Comparison of ENCODE assay signal across 9 mouse cellular contexts in the genomic region with DNA sequence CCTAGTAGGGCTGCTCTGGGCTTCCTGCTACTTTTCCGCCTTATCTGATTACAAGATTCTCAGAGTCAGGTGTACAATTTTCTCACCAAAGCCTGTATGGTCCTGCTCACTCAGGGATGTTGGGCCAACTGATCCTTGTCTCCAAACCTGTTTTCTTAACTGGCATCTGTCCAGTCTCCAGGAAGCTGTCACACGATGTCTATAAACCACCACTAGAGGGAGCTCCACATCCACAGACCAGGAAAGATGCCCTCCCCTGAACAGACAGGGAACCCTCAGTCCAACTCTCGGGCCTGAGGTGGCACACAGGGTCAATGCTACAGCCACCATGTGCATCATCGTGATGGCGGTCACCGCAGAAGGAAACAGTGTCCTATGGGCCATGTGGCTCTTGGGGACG. TPM values are rescaled to one million over a fixed set of nuclear protein-coding genes. Genes with fewer than 3 reads are reported as not detected.
DNase-seq lines count a peak whose midpoint lies in the region; ATAC-seq and TF ChIP-seq lines count a peak whose summit lies in the region.
"Had no signal": no experiment of that assay in that cellular context is flagged by ENCODE, and none has a peak within 500 bp of the region (broad histone marks: within the 10 kb centered on the region; RNA-seq: fewer than 3 reads in every experiment).

No protein-coding gene starts in this region.

- peak; percentile 50 for DNase-seq in kidney, adult 11 months
- peak; percentile 62 for DNase-seq in adrenal gland, postnatal 10 days
- peak; percentile 84 for DNase-seq in embryo, embryonic 11 days
- peak; percentile 70 for DNase-seq in heart, postnatal 4 days
- DNase-seq in layer of hippocampus, adult 9-10 months (ENCODE audit: low spot score), result peak; percentile 60

- 0 out of 2 replicates have a peak, but pooled peaks cover 4% of the 10 kb centered on the region for H3K27me3 ChIP-seq in kidney, embryonic 15.5 days
- no peaks in the 10 kb centered on the region for H3K27me3 ChIP-seq in small intestine, adult 2 months (ENCODE audit: control insufficient read depth, insufficient read depth, low read length)

- no peak overlapping the region for H3K9ac ChIP-seq in kidney, embryonic 15.5 days

- H3K9me3 ChIP-seq in kidney, embryonic 15.5 days (replicated peaks), result no peaks in the 10 kb centered on the region
- H3K9me3 ChIP-seq: embryonic facial prominence, embryonic 13.5 days had no signal

- no peak overlapping the region for H3K27ac ChIP-seq in kidney, embryonic 15.5 days
- H3K27ac ChIP-seq in small intestine, adult 2 months (ENCODE audit: insufficient read depth, low read depth, low read length), result no peak overlapping the region
- H3K27ac ChIP-seq: embryonic facial prominence, embryonic 13.5 days had no signal

- H3K4me1 ChIP-seq in kidney, embryonic 15.5 days, result no peaks in the 10 kb centered on the region
- H3K4me1 ChIP-seq in small intestine, adult 2 months (ENCODE audit: control insufficient read depth, insufficient read depth, insufficient read length, low read length), result no peaks in the 10 kb centered on the region
- H3K4me1 ChIP-seq: embryonic facial prominence, embryonic 13.5 days had no signal

- no peak overlapping the region for H3K4me2 ChIP-seq in kidney, embryonic 15.5 days
- H3K4me2 ChIP-seq: embryonic facial prominence, embryonic 13.5 days had no signal

- 26% methylated on average over 7 of the region's 7 CpGs for WGBS in kidney, embryonic 15.5 days
- WGBS in small intestine, adult 2 months, result 23% methylated on average over 7 of the region's 7 CpGs

- H3K36me3 ChIP-seq in kidney, embryonic 15.5 days, result no peaks in the 10 kb centered on the region
- H3K36me3 ChIP-seq in small intestine, adult 2 months (ENCODE audit: control insufficient read depth, insufficient read depth, low read length), result no peaks in the 10 kb centered on the region
- H3K36me3 ChIP-seq: embryonic facial prominence, embryonic 13.5 days had no signal

- no peak; the same call in 1 of the 2 replicates for ATAC-seq in kidney, embryonic 15.5 days (replicated peaks; ENCODE audit: low FRiP score)
- ATAC-seq in megakaryocyte progenitor cell, adult 5-6 weeks (replicated peaks; ENCODE audit: poor library complexity), result peak; percentile 79

- TF ChIP-seq CTCF in small intestine, adult 2 months (IDR thresholded peaks at IDR 0.05; ENCODE audit: extremely low read depth, insufficient read length, insufficient replicate concordance, low read depth, low read length), result peak; percentile 91; the same call in 1 of the 2 replicates

- no peak overlapping the region for H3K4me3 ChIP-seq in kidney, embryonic 15.5 days (replicated peaks)
- H3K4me3 ChIP-seq in small intestine, adult 2 months (ENCODE audit: low read depth, low read length), result no peak overlapping the region
- H3K4me3 ChIP-seq: embryonic facial prominence, embryonic 13.5 days had no signal

- no peak for TF ChIP-seq POLR2A in small intestine, adult 2 months (IDR thresholded peaks at IDR 0.05; ENCODE audit: low read depth, low read length)

RNA-seq across cellular contexts. Expression of gene Sec13, which starts 21.1 kb away (rescaled TPM):
- polyA plus RNA-seq in kidney, embryonic 15.5 days (2015; fragmentation: Nextera tagmentation; extraction: Ambion mirVana), result 268 and 273 TPM in 2 replicates
- total RNA-seq in adrenal gland, postnatal 10 days (2021), result 100 to 1,000 TPM; 103 to 113 TPM
- 100 to 1,000 TPM; 123 to 125 TPM for total RNA-seq in heart, postnatal 4 days (2021)
- 113 and 148 TPM in 2 replicates for total RNA-seq in megakaryocyte progenitor cell, adult 5-6 weeks (2015)
- total RNA-seq in megakaryocyte progenitor cell, adult 5-6 weeks (2017), result 157 and 159 TPM in 2 replicates
- polyA plus RNA-seq in small intestine, adult 2 months (2012; rRNA removed), result 168 and 249 TPM in 2 replicates

RNA-seq across cellular contexts. Expression of gene Ghrl, which starts 42.0 kb away (rescaled TPM):
- 0.81 and 1.2 TPM in 2 replicates for polyA plus RNA-seq in kidney, embryonic 15.5 days (2015; fragmentation: Nextera tagmentation; extraction: Ambion mirVana)
- total RNA-seq in adrenal gland, postnatal 10 days (2021), result not detected
- not detected for total RNA-seq in heart, postnatal 4 days (2021)
- total RNA-seq in megakaryocyte progenitor cell, adult 5-6 weeks (2015), result 0.32 TPM in 1 of 2 replicates, not detected in the other
- total RNA-seq in megakaryocyte progenitor cell, adult 5-6 weeks (2017), result 0.17 and 2.2 TPM in 2 replicates
- polyA plus RNA-seq in small intestine, adult 2 months (2012; rRNA removed), result 14.0 and 50.2 TPM in 2 replicates
